Mouse (Mus musculus): ENCODE data around the gene Msln. TPM values are rescaled to one million over a fixed set of nuclear protein-coding genes. Genes with fewer than 3 reads are reported as not detected.
"Not testable (repeated sequence)": the region's sequence is repeated elsewhere in the genome, so short reads cannot be mapped to it uniquely, and the experiment has no call there.

The Msln gene
- polyA plus RNA-seq, 1 experiment from 2014 or later = not detected

GRCm38 (mm10) chr17:25756378-25757242, 2.4 kb upstream of the Msln start:
- H3K9ac ChIP-seq (ENCODE audit: low read length) = no peak overlapping the region
- no peak overlapping the region for H3K27ac ChIP-seq (ENCODE audit: low read depth, low read length)
- H3K4me3 ChIP-seq (ENCODE audit: low read depth, low read length) = no peak overlapping the region
- no peaks in the 10 kb centered on the region for H3K36me3 ChIP-seq (ENCODE audit: control insufficient read depth, insufficient read depth, low read length)
- ATAC-seq (ENCODE audit: low FRiP score) (no peak), DNase-seq (ENCODE audit: low spot score, missing footprints) (no peak)
- no peak overlapping the region for H3K4me2 ChIP-seq
- no peaks in the 10 kb centered on the region for H3K27me3 ChIP-seq (ENCODE audit: control insufficient read depth, insufficient read depth, low read length)
- no peaks in the 10 kb centered on the region for H3K4me1 ChIP-seq (ENCODE audit: control insufficient read depth, insufficient read depth, low read length)
- H3K9me3 ChIP-seq (ENCODE audit: control insufficient read depth, low read length) = no peaks in the 10 kb centered on the region
- 88% methylated on average over 9 of the region's 9 CpGs for WGBS

- Histone ChIP-seq H3K9me3 (ENCODE audit: control insufficient read depth, low read length) (no peaks in the 10 kb centered on the region), H3K4me3 (ENCODE audit: low read depth, low read length) (no peak overlapping the region), H3K27me3 (ENCODE audit: control insufficient read depth, insufficient read depth, low read length) (no peaks in the 10 kb centered on the region), H3K9ac (ENCODE audit: low read length) (no peak overlapping the region), H3K36me3 (ENCODE audit: control insufficient read depth, insufficient read depth, low read length) (no peaks in the 10 kb centered on the region), H3K4me1 (ENCODE audit: control insufficient read depth, insufficient read depth, low read length) (no peaks in the 10 kb centered on the region), H3K27ac (ENCODE audit: low read depth, low read length) (no peak overlapping the region), H3K4me2 (no peak overlapping the region)
- no peak for DNase-seq (ENCODE audit: low spot score, missing footprints)
- ATAC-seq (ENCODE audit: low FRiP score) = no peak
- WGBS = 70% methylated on average over 4 of the region's 4 CpGs
Observed at GRCm38 (mm10) chr17:25755627-25756377, 1.6 kb upstream of the Msln start.

GRCm38 (mm10) chr17:25755086-25755485, 908 bp upstream of the Msln start:
- Histone ChIP-seq H3K36me3 (ENCODE audit: control insufficient read depth, insufficient read depth, low read length) (no peaks in the 10 kb centered on the region), H3K27ac (ENCODE audit: low read depth, low read length) (no peak overlapping the region), H3K4me2 (no peak overlapping the region), H3K4me3 (ENCODE audit: low read depth, low read length) (no peak overlapping the region), H3K9ac (ENCODE audit: low read length) (no peak overlapping the region; the same call in 1 of the 2 replicates), H3K4me1 (ENCODE audit: control insufficient read depth, insufficient read depth, low read length) (no peaks in the 10 kb centered on the region), H3K9me3 (ENCODE audit: control insufficient read depth, low read length) (no peaks in the 10 kb centered on the region), H3K27me3 (ENCODE audit: control insufficient read depth, insufficient read depth, low read length) (no peaks in the 10 kb centered on the region)
- DNase-seq (ENCODE audit: low spot score, missing footprints) (no peak), ATAC-seq (ENCODE audit: low FRiP score) (no peak)
- 83% methylated on average over 4 of the region's 4 CpGs for WGBS

GRCm38 (mm10) chr17:25751446-25751845, 2.7 kb downstream of the Msln start:
- no peak overlapping the region for H3K27ac ChIP-seq (ENCODE audit: low read depth, low read length)
- ATAC-seq (ENCODE audit: low FRiP score) = no peak
- no peak overlapping the region for H3K4me3 ChIP-seq (ENCODE audit: low read depth, low read length)
- WGBS = 72% methylated on average over 5 of the region's 5 CpGs
- H3K9me3 ChIP-seq (ENCODE audit: control insufficient read depth, low read length) = no peaks in the 10 kb centered on the region
- H3K4me2 ChIP-seq = no peak overlapping the region
- no peak overlapping the region for H3K9ac ChIP-seq (ENCODE audit: low read length)
- H3K36me3 ChIP-seq (ENCODE audit: control insufficient read depth, insufficient read depth, low read length) = no peaks in the 10 kb centered on the region
- H3K27me3 ChIP-seq (ENCODE audit: control insufficient read depth, insufficient read depth, low read length) = no peaks in the 10 kb centered on the region
- peak; percentile 17 for DNase-seq (ENCODE audit: low spot score, missing footprints)
- H3K4me1 ChIP-seq (ENCODE audit: control insufficient read depth, insufficient read depth, low read length) = no peaks in the 10 kb centered on the region

- Histone ChIP-seq H3K4me1 (ENCODE audit: control insufficient read depth, insufficient read depth, low read length) (no peaks in the 10 kb centered on the region), H3K36me3 (ENCODE audit: control insufficient read depth, insufficient read depth, low read length) (no peaks in the 10 kb centered on the region), H3K4me3 (ENCODE audit: low read depth, low read length) (no peak overlapping the region), H3K27ac (ENCODE audit: low read depth, low read length) (no peak overlapping the region), H3K9me3 (ENCODE audit: control insufficient read depth, low read length) (no peaks in the 10 kb centered on the region), H3K27me3 (ENCODE audit: control insufficient read depth, insufficient read depth, low read length) (no peaks in the 10 kb centered on the region), H3K9ac (ENCODE audit: low read length) (no peak overlapping the region), H3K4me2 (no peak overlapping the region)
- peak; percentile 4 for DNase-seq (ENCODE audit: low spot score, missing footprints)
- ATAC-seq (ENCODE audit: low FRiP score) = no peak
- 76% methylated on average over 6 of the region's 6 CpGs for WGBS
Observed at GRCm38 (mm10) chr17:25749314-25749713, 4.9 kb downstream of the Msln start.

GRCm38 (mm10) chr17:25748238-25748637, 5.9 kb downstream of the Msln start:
- Histone ChIP-seq H3K27ac (ENCODE audit: low read depth, low read length) (no peak overlapping the region), H3K4me3 (ENCODE audit: low read depth, low read length) (no peak overlapping the region), H3K9me3 (ENCODE audit: control insufficient read depth, low read length) (no peaks in the 10 kb centered on the region), H3K4me2 (no peak overlapping the region), H3K4me1 (ENCODE audit: control insufficient read depth, insufficient read depth, low read length) (no peaks in the 10 kb centered on the region), H3K9ac (ENCODE audit: low read length) (no peak overlapping the region), H3K27me3 (ENCODE audit: control insufficient read depth, insufficient read depth, low read length) (no peaks in the 10 kb centered on the region), H3K36me3 (ENCODE audit: control insufficient read depth, insufficient read depth, low read length) (no peaks in the 10 kb centered on the region)
- no peak for ATAC-seq (ENCODE audit: low FRiP score)
- WGBS = 88% methylated on average over 4 of the region's 4 CpGs
- no peak for DNase-seq (ENCODE audit: low spot score, missing footprints)

- no peak overlapping the region for H3K4me2 ChIP-seq
- H3K9ac ChIP-seq (ENCODE audit: low read length) = no peak overlapping the region
- 82% methylated on average over 10 of the region's 10 CpGs for WGBS
- H3K36me3 ChIP-seq (ENCODE audit: control insufficient read depth, insufficient read depth, low read length) = no peaks in the 10 kb centered on the region
- H3K4me1 ChIP-seq (ENCODE audit: control insufficient read depth, insufficient read depth, low read length) = no peaks in the 10 kb centered on the region
- no peaks in the 10 kb centered on the region for H3K27me3 ChIP-seq (ENCODE audit: control insufficient read depth, insufficient read depth, low read length)
- no peak overlapping the region for H3K4me3 ChIP-seq (ENCODE audit: low read depth, low read length)
- no peaks in the 10 kb centered on the region for H3K9me3 ChIP-seq (ENCODE audit: control insufficient read depth, low read length)
- H3K27ac ChIP-seq (ENCODE audit: low read depth, low read length) = no peak overlapping the region
- no peak for DNase-seq (ENCODE audit: low spot score, missing footprints)
- ATAC-seq (ENCODE audit: low FRiP score) = no peak
Observed at GRCm38 (mm10) chr17:25744311-25744710, 9.9 kb downstream of the Msln start.

- Histone ChIP-seq H3K9ac (ENCODE audit: low read length) (no peak overlapping the region), H3K4me2 (no peak overlapping the region), H3K27me3 (ENCODE audit: control insufficient read depth, insufficient read depth, low read length) (no peaks in the 10 kb centered on the region), H3K4me3 (ENCODE audit: low read depth, low read length) (no peak overlapping the region), H3K4me1 (ENCODE audit: control insufficient read depth, insufficient read depth, low read length) (no peaks in the 10 kb centered on the region), H3K27ac (ENCODE audit: low read depth, low read length) (no peak overlapping the region), H3K36me3 (ENCODE audit: control insufficient read depth, insufficient read depth, low read length) (no peaks in the 10 kb centered on the region), H3K9me3 (ENCODE audit: control insufficient read depth, low read length) (no peaks in the 10 kb centered on the region)
- DNase-seq (ENCODE audit: low spot score, missing footprints) = no peak
- ATAC-seq (ENCODE audit: low FRiP score) = no peak
- 96% methylated on average over 9 of the region's 9 CpGs for WGBS
Observed at GRCm38 (mm10) chr17:25743831-25744230, 10.3 kb downstream of the Msln start.

GRCm38 (mm10) chr17:25741471-25741870, 12.7 kb downstream of the Msln start:
- not testable (repeated sequence) for H3K9ac ChIP-seq (ENCODE audit: low read length); H3K27me3 ChIP-seq (ENCODE audit: control insufficient read depth, insufficient read depth, low read length); H3K9me3 ChIP-seq (ENCODE audit: control insufficient read depth, low read length); H3K4me3 ChIP-seq (ENCODE audit: low read depth, low read length); H3K36me3 ChIP-seq (ENCODE audit: control insufficient read depth, insufficient read depth, low read length); ATAC-seq (ENCODE audit: low FRiP score); H3K4me2 ChIP-seq; H3K27ac ChIP-seq (ENCODE audit: low read depth, low read length); DNase-seq (ENCODE audit: low spot score, missing footprints); H3K4me1 ChIP-seq (ENCODE audit: control insufficient read depth, insufficient read depth, low read length)
- 66% methylated on average over 12 of the region's 12 CpGs for WGBS

Measured in midbrain, embryonic 11.5 days (tissue).